8 mouse cellular contexts compared by ENCODE assay signal in genomic region chr7:100590845-100591521, GRCm38 (mm10). TPM values are rescaled to one million over a fixed set of nuclear protein-coding genes. Genes with fewer than 3 reads are reported as not detected.
DNase-seq lines count a peak whose midpoint lies in the region; ATAC-seq and TF ChIP-seq lines count a peak whose summit lies in the region.

No protein-coding gene starts in this region.

- no peaks in the 10 kb centered on the region for H3K79me2 ChIP-seq in C2C12 (ENCODE audit: control insufficient read depth, insufficient read depth)

- TF ChIP-seq CTCF in C2C12 (IDR thresholded peaks at IDR 0.05; ENCODE audit: control insufficient read depth, insufficient read depth, insufficient read length), result no peak

- peak overlapping the region; percentile 69 for H3K4me2 ChIP-seq in heart, embryonic 13.5 days
- peak overlapping the region; percentile 75 for H3K4me2 ChIP-seq in liver, embryonic 12.5 days
- H3K4me2 ChIP-seq in stomach, embryonic 15.5 days, result peak overlapping the region; percentile 56

- peak overlapping the region; percentile 26 for H3K4me3 ChIP-seq in C2C12 (ENCODE audit: insufficient read depth, poor library complexity, severe bottlenecking)
- peak overlapping the region; percentile 61 for H3K4me3 ChIP-seq in heart, embryonic 13.5 days
- peak overlapping the region; percentile 69 for H3K4me3 ChIP-seq in liver, embryonic 12.5 days
- H3K4me3 ChIP-seq in stomach, embryonic 15.5 days (replicated peaks), result peak overlapping the region; percentile 59

- H3K9ac ChIP-seq in heart, embryonic 13.5 days, result peak overlapping the region; percentile 81
- H3K9ac ChIP-seq in liver, embryonic 12.5 days, result peak overlapping the region; percentile 75
- peak overlapping the region; percentile 26; the same call in 1 of the 2 replicates for H3K9ac ChIP-seq in stomach, embryonic 15.5 days

- DNase-seq in brain, embryonic 18.5 days (ENCODE audit: low read depth, low spot score), result peak; percentile 72
- DNase-seq in fat pad, adult 2 months (ENCODE audit: extremely low read depth, low read depth, low spot score), result peak; percentile 59
- peak; percentile 86 for DNase-seq in kidney, postnatal 10 days
- DNase-seq in natural killer cell, adult 2 months (ENCODE audit: low spot score in 2 of 2), result peak; percentile 79 to 83

- H3K27me3 ChIP-seq in C2C12 (ENCODE audit: control insufficient read depth, insufficient read depth, insufficient read length), result no peaks in the 10 kb centered on the region
- no peaks in the 10 kb centered on the region for H3K27me3 ChIP-seq in heart, embryonic 13.5 days (replicated peaks)
- no peaks in the 10 kb centered on the region for H3K27me3 ChIP-seq in liver, embryonic 12.5 days (replicated peaks)
- H3K27me3 ChIP-seq in stomach, embryonic 15.5 days (replicated peaks), result no peaks in the 10 kb centered on the region

- no peaks in the 10 kb centered on the region for H3K4me1 ChIP-seq in heart, embryonic 13.5 days
- H3K4me1 ChIP-seq in liver, embryonic 12.5 days, result 0 out of 2 replicates have a peak, but pooled peaks cover 11% of the 10 kb centered on the region
- no peaks in the 10 kb centered on the region for H3K4me1 ChIP-seq in stomach, embryonic 15.5 days

- H3ac ChIP-seq in C2C12 (ENCODE audit: control insufficient read depth, insufficient read length, low read depth), result peak overlapping the region; percentile 70

- no peaks in the 10 kb centered on the region for H3K36me3 ChIP-seq in C2C12 (ENCODE audit: control insufficient read depth, insufficient read depth)
- H3K36me3 ChIP-seq in heart, embryonic 13.5 days, result no peaks in the 10 kb centered on the region
- H3K36me3 ChIP-seq in liver, embryonic 12.5 days, result no peaks in the 10 kb centered on the region
- no peaks in the 10 kb centered on the region for H3K36me3 ChIP-seq in stomach, embryonic 15.5 days

- no peaks in the 10 kb centered on the region for H3K9me3 ChIP-seq in heart, embryonic 13.5 days
- H3K9me3 ChIP-seq in liver, embryonic 12.5 days (replicated peaks), result no peaks in the 10 kb centered on the region
- no peaks in the 10 kb centered on the region for H3K9me3 ChIP-seq in stomach, embryonic 15.5 days

- H3K27ac ChIP-seq in heart, embryonic 13.5 days (replicated peaks), result peak overlapping the region; percentile 92
- H3K27ac ChIP-seq in liver, embryonic 12.5 days, result peak overlapping the region; percentile 83
- H3K27ac ChIP-seq in stomach, embryonic 15.5 days, result peak overlapping the region; percentile 92

- ATAC-seq in heart, embryonic 13.5 days (ENCODE audit: extremely low read depth, insufficient number of reproducible peaks, low FRiP score, low TSS enrichment), result peak; percentile 92
- peak; percentile 94 for ATAC-seq in liver, embryonic 12.5 days
- peak; percentile 94 for ATAC-seq in stomach, embryonic 15.5 days (ENCODE audit: insufficient read depth, low FRiP score, low read depth)

- WGBS in heart, embryonic 13.5 days, result under 1% methylated on average over 17 of the region's 20 CpGs
- under 1% methylated on average over 16 of the region's 20 CpGs for WGBS in liver, embryonic 12.5 days (ENCODE audit: insufficient replicate concordance)
- WGBS in stomach, embryonic 15.5 days, result 0% methylated on average over 20 of the region's 20 CpGs

- no peaks in the 10 kb centered on the region for H3K79me3 ChIP-seq in C2C12 (ENCODE audit: low read depth)

TF ChIP-seq in C2C12, 6 proteins besides CTCF, POLR2A, EP300 and RAD21:
- TF ChIP-seq MAX (IDR thresholded peaks at IDR 0.05) (peak; percentile 19), FOSL1 (IDR thresholded peaks at IDR 0.05; ENCODE audit: insufficient read depth, low read length, poor library complexity, severe bottlenecking) (peak; percentile 34), MYOG (IDR thresholded peaks at IDR 0.05; ENCODE audit: control insufficient read depth, extremely low read depth, insufficient read length) (no peak), USF1 (IDR thresholded peaks at IDR 0.05; ENCODE audit: low read depth) (no peak), MYOD1 (IDR thresholded peaks at IDR 0.05; ENCODE audit: control insufficient read depth, insufficient read length, low read depth) (peak; percentile 74), CEBPB (IDR thresholded peaks at IDR 0.05; ENCODE audit: low read depth) (no peak)

RNA-seq across cellular contexts. Expression of gene Rab6a, which starts 16.2 kb away (rescaled TPM):
- polyA plus RNA-seq in C2C12 (2012; fragmentation: generic; extraction: Trizol), result 37.5 TPM
- polyA plus RNA-seq in heart, embryonic 13.5 days (2015; fragmentation: Nextera tagmentation; extraction: Ambion mirVana), result 82.4 and 91.0 TPM in 2 replicates
- 60.7 and 62.0 TPM in 2 replicates for polyA plus RNA-seq in liver, embryonic 12.5 days (2016; fragmentation: Nextera tagmentation; extraction: Ambion mirVana)
- polyA plus RNA-seq in stomach, embryonic 15.5 days (2015; fragmentation: Nextera tagmentation; extraction: Ambion mirVana), result 100 and 107 TPM in 2 replicates

RNA-seq across cellular contexts. Expression of gene Mrpl48, which starts 17.1 kb away (rescaled TPM):
- 30.7 TPM for polyA plus RNA-seq in C2C12 (2012; fragmentation: generic; extraction: Trizol)
- polyA plus RNA-seq in heart, embryonic 13.5 days (2015; fragmentation: Nextera tagmentation; extraction: Ambion mirVana), result 76.8 and 83.0 TPM in 2 replicates
- polyA plus RNA-seq in liver, embryonic 12.5 days (2016; fragmentation: Nextera tagmentation; extraction: Ambion mirVana), result 53.2 and 56.3 TPM in 2 replicates
- 77.3 and 85.9 TPM in 2 replicates for polyA plus RNA-seq in stomach, embryonic 15.5 days (2015; fragmentation: Nextera tagmentation; extraction: Ambion mirVana)

RNA-seq across cellular contexts. Expression of gene Coa4, which starts 54.1 kb away (rescaled TPM):
- polyA plus RNA-seq in C2C12 (2012; fragmentation: generic; extraction: Trizol), result 8.4 TPM
- polyA plus RNA-seq in heart, embryonic 13.5 days (2015; fragmentation: Nextera tagmentation; extraction: Ambion mirVana), result 23.0 and 23.1 TPM in 2 replicates
- 15.1 and 18.1 TPM in 2 replicates for polyA plus RNA-seq in liver, embryonic 12.5 days (2016; fragmentation: Nextera tagmentation; extraction: Ambion mirVana)
- 31.5 and 32.7 TPM in 2 replicates for polyA plus RNA-seq in stomach, embryonic 15.5 days (2015; fragmentation: Nextera tagmentation; extraction: Ambion mirVana)

Comparison
In these comparisons a context has a peak if more than half of its experiments do, and no peak if none do; other contexts are left out.
1. Peak in every context shown above with its lines: DNase-seq, ATAC-seq, H3K4me3 ChIP-seq and H3K27ac ChIP-seq.
2. H3K9ac ChIP-seq: peak in every context shown above with its lines; median percentile 81 in heart, embryonic 13.5 days; 75 in liver, embryonic 12.5 days; 26 in stomach, embryonic 15.5 days.